Mouse (Mus musculus): ENCODE data around the gene Pex6.

The Pex6 gene

GRCm38 (mm10) chr17:46712442-46712841 is 1.2 kb downstream of the Pex6 start:
- no peak for TF ChIP-seq GATA4 (IDR thresholded peaks at IDR 0.05; ENCODE audit: insufficient replicate concordance, low read length)

GRCm38 (mm10) chr17:46713849-46714248 is 2.6 kb downstream of the Pex6 start:
- no peak for TF ChIP-seq GATA4 (IDR thresholded peaks at IDR 0.05; ENCODE audit: insufficient replicate concordance, low read length)

- no peak for TF ChIP-seq GATA4 (IDR thresholded peaks at IDR 0.05; ENCODE audit: insufficient replicate concordance, low read length)
Observed at GRCm38 (mm10) chr17:46714756-46715481, 3.7 kb downstream of the Pex6 start.

GRCm38 (mm10) chr17:46721077-46721476 is 9.8 kb downstream of the Pex6 start:
- no peak for TF ChIP-seq GATA4 (IDR thresholded peaks at IDR 0.05; ENCODE audit: insufficient replicate concordance, low read length)

- TF ChIP-seq GATA4 (IDR thresholded peaks at IDR 0.05; ENCODE audit: insufficient replicate concordance, low read length), result no peak
Observed at GRCm38 (mm10) chr17:46724477-46725084, 13.3 kb downstream of the Pex6 start.

- no peak for TF ChIP-seq GATA4 (IDR thresholded peaks at IDR 0.05; ENCODE audit: insufficient replicate concordance, low read length)
Observed at GRCm38 (mm10) chr17:46725273-46725672, 14.0 kb downstream of the Pex6 start.

GRCm38 (mm10) chr17:46725731-46726645 is 14.7 kb downstream of the Pex6 start:
- TF ChIP-seq GATA4 (IDR thresholded peaks at IDR 0.05; ENCODE audit: insufficient replicate concordance, low read length), result 0 out of 2 replicates have a peak, but pooled peaks have one; percentile 32

GRCm38 (mm10) chr17:46727271-46727670 is 16.0 kb downstream of the Pex6 start:
- TF ChIP-seq GATA4 (IDR thresholded peaks at IDR 0.05; ENCODE audit: insufficient replicate concordance, low read length), result no peak

GRCm38 (mm10) chr17:46728021-46728420 is 16.8 kb downstream of the Pex6 start:
- no peak for TF ChIP-seq GATA4 (IDR thresholded peaks at IDR 0.05; ENCODE audit: insufficient replicate concordance, low read length)

- TF ChIP-seq GATA4 (IDR thresholded peaks at IDR 0.05; ENCODE audit: insufficient replicate concordance, low read length), result no peak
Observed at GRCm38 (mm10) chr17:46728496-46728895, 17.2 kb downstream of the Pex6 start.

GRCm38 (mm10) chr17:46728904-46729318 is 17.6 kb downstream of the Pex6 start, which contains the start of gene Gnmt:
Gene Gnmt, minus strand, starts transcription at chr17:46729168.
- no peak for TF ChIP-seq GATA4 (IDR thresholded peaks at IDR 0.05; ENCODE audit: insufficient replicate concordance, low read length)

- no peak for TF ChIP-seq GATA4 (IDR thresholded peaks at IDR 0.05; ENCODE audit: insufficient replicate concordance, low read length)
Observed at GRCm38 (mm10) chr17:46734055-46734454, 22.8 kb downstream of the Pex6 start.

- TF ChIP-seq GATA4 (IDR thresholded peaks at IDR 0.05; ENCODE audit: insufficient replicate concordance, low read length), result peak; percentile 34; the same call in 1 of the 2 replicates
Observed at GRCm38 (mm10) chr17:46735287-46735686, 24.0 kb downstream of the Pex6 start.

GRCm38 (mm10) chr17:46736160-46736559 is 24.9 kb downstream of the Pex6 start:
- TF ChIP-seq GATA4 (IDR thresholded peaks at IDR 0.05; ENCODE audit: insufficient replicate concordance, low read length), result no peak

GRCm38 (mm10) chr17:46741305-46741704 is 30.0 kb downstream of the Pex6 start:
- no peak for TF ChIP-seq GATA4 (IDR thresholded peaks at IDR 0.05; ENCODE audit: insufficient replicate concordance, low read length)

Measured in liver, adult (tissue).